Mouse (Mus musculus) erythroblast, embryonic 14.5 days (primary cell): Measurements from ENCODE around the gene Gpr1.

Experiments used
- GATA1 ChIP-seq: IDR thresholded peaks from 2 replicates; pipeline ENCODE4 v1.6.1; 2012; ENCODE audit warnings: low read length, inconsistent platforms, mixed read lengths
- TAL1 ChIP-seq: IDR thresholded peaks from 3 replicates; pipeline ENCODE4 v1.6.1; 2012; ENCODE audit warnings: low read length, inconsistent platforms, mixed read lengths

DNA sequence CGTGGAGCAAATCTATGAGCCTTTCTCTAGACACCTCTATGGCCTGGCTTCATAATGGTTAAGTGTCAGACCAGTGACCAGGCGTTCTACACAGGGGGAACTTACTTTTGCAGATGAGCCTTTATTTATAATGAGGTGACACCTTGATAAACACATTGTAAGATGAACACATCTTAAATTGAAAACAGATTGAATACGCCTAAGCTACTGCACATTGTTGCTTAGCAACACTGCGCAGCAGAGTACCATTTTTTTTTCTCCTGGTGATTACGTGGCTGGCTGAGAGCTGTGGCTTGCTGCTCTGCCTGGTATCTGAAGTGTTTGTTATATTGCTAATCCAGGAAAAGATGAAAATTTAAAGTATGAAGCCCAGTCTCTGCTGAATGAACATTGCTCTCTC is 41.7 kb upstream of the Gpr1 start:
- TF ChIP-seq GATA1 (no peak), TAL1 (no peak)
